Mouse (Mus musculus): ENCODE results near the gene Magi2.

Gene Magi2

DNA sequence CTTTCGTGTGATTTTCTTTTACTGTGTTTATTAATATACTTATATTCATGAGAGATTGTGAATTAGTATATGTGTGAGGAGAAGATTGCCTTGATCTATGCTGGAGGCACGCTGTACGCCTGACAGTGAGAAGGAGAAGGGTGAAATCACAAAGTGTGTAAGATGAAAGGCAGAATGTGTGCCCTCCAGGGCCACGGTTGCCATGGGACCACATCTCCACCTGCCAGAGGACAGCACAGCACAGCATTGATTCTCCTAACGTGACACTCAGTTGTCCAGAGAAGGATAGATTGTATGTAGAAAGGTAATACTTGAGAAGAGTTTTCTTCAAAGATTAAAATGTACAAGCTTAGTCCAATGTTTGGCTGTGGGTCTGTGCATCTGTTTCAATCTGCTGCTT, 847.3 kb downstream of the Magi2 start:
- no peak for DNase-seq (ENCODE audit: low read depth, low spot score)

DNA sequence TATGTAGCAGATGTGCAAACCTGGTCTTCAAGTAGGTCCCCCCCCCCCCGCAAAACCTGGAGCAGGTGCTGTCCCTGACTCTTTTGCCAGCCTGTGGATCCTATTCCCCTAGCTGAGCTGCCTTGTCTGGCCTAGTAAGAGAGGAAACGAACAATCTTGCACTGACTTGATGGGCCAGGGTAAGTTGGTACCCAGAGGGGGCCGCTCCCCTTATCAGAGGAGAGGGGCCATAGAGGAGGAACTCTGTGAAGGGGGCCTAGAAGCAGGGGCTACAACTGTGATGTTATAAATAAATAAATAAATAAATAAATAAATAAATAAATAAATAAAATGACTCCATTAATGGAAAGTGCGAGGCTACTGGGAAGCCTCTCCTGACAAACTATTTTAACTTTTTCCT, 848.0 kb downstream of the Magi2 start:
- DNase-seq (ENCODE audit: low read depth, low spot score) = no peak

DNA sequence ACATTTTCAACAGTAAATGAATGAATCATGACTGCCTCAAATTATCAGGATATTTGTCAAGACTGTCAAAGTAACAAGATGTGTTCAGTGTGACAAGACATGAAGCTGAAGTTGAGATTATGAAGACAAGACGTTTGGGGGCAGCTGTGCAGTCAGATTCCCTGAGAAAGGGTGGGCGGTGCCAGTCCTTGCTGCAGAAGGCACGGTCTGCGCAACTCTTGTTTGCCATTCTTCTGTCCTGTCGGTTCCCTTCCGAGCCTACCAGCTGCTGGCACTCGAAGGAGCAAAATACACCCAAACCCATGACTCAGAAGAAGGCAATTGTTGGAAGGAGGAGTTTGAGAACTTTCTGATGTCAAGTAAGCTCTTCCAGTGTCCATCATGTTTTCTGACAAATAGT, 852.1 kb downstream of the Magi2 start:
- no peak for DNase-seq (ENCODE audit: low read depth, low spot score)

DNA sequence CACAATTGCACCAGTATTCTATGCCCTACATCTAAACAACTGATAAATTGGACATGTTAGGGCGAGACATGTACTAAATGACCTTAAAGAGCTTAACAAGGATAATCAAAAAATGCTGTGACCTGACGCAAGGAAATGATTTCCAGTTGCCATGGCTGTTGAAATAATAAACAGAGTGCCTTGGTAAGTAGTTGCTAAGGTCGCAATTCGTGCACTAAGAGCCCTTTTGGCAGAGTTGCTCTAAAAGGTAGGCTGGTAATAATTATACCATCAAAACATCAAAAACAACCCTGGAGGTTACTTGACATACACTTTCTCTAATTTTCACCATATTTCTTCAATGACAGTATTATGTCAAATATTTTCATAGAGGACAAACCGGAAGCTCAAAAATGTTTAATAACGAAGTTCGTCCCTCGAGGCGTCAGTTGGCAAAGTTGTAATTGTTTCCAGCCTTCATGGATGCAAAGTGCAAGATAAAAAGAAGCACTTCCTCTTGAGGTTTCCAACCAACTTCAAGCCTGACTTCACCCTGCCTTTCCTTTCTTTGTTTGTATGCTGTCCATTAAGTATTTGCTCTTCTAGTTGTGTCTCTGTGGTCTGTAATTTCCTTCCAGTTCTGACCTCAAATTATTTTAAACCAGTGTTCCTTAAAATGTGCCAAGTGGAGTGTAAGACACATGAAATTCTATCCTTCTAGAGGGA, 853.9 kb downstream of the Magi2 start:
- no peak for DNase-seq (ENCODE audit: low read depth, low spot score)

DNA sequence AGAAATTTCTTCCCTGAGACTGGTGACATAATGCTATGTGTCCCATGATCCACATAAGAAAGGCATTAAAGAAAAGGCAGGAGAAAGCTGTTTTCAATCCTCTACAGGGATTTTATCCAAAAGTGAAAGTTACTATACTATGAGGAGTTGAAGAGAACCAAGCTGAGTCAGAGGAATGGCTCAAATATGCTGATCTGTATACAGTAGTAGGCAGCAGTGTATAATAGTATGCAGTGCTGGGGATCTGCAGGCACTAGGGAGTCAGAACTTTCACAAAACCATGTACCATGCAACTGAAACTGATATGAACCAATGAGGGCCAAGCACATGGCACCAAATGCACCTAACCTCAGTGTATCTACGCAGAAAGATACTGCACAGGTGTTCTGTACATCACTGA, 855.5 kb downstream of the Magi2 start:
- no peak for DNase-seq (ENCODE audit: low read depth, low spot score)

DNA sequence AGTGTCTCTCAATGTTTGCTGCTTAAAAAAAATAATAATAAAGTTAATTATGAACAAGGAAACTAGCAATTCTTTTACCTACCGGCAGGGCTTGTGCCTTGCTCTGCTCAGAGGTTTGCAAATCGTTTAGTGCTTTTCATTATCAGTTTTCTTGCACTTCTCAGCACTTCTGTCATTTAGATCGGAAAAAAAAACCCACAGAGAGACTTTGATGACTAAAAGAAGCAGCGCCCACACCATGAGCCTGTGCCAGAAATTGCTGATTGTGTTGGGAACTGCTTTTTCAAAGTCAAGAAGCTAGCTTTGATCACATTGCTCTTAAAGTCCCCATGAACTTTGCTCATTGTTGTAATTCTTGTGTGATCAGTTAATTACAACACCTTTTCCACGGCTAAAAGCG, 860.2 kb downstream of the Magi2 start:
- no peak for DNase-seq (ENCODE audit: low read depth, low spot score)

DNA sequence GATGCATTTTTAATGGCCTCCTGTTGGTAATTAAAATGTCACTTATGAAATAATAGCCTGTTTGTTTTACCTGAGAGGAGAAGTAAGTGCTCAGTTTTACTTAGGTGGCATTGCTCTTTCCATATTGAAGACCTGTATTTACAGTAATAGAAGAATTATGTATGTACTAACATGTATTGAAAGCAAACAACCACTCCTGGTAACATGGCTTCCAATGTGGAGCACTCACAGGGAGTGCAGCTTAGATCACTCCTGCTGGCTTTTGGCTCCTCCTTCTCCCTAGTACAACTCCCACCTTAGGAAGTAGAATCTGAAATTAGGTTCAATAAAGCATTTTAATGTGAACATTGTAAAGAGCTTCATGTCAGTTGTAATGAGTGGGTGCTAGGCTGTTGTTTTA, 877.0 kb downstream of the Magi2 start:
- no peak for DNase-seq (ENCODE audit: low read depth, low spot score)

DNA sequence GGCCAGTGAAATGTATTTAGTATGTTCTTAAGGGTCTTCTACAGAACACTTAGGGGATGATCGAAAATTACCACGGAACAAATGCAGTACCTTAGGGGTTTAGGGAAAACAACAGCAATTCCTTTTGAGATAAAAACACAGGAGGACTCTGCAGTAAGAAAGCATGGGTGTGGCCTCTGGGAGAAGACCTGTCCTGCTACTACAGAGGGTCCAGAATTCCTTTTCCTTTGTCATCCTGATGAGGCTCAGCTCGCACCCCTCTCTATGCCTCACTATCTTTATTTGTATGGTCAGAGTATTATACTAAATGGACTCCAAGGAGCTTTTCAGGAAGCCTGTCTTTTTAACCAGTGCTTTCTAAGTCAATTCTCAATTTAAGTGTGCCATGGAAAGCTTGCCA, 877.7 kb downstream of the Magi2 start:
- DNase-seq (ENCODE audit: low read depth, low spot score) = no peak

DNA sequence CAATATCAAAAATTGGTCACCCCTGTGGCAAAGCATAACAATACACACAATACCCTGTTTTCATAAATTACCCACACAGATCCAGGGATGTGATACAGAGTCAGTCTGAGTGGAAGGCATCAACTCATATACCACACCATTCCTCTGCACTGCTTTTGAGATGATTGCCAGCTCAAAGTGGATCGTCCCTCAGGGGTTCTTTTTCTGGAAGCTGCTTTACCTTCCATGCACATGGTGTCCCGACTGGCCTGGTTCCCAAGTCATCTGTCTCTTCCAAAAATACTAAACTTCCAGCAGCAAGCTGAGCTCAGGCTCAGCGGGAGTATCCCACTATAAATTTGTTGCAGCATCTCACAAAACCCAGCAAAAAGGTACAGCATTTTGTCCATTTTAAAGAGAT, 882.7 kb downstream of the Magi2 start:
- no peak for DNase-seq (ENCODE audit: low read depth, low spot score)

DNA sequence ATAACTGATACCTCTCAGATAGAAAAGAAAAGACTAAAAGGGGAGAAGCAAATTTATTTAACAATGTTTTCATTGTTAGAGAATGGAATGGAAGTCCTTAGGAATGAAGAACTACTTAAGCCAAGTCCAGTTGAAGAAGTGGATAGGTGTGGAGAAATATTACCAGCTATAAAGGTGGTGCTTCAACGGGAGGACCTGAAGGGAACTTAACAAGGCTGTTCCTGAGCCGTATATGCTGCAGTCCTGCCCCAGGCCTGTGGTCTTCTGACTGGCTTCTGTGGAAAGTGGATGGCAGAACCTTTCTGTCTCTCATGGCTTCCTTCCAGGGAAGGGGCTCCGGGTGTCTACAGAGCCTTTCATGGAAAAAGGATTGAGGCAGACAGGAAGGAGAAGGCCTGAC, 890.3 kb downstream of the Magi2 start:
- no peak for DNase-seq (ENCODE audit: low read depth, low spot score)

DNA sequence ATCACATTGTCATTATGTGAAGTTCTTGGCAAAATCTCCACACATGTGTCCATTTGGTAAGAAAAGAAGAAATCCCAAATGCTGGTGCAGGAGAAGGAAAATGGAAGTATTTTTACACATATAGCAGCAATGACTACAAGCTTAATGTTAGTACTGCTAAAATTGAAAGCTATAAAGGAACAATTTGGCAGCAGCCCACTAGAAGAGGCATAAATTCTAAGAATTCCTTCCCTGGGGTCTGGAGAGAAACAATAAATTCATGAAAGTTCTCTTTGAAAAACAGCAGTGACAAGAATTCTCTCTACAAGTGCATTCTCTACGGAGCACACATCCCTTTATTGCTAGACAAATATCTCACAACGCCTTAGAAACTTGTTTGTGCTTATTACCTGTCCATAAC, 913.4 kb downstream of the Magi2 start:
- no peak for DNase-seq (ENCODE audit: low read depth, low spot score)

DNA sequence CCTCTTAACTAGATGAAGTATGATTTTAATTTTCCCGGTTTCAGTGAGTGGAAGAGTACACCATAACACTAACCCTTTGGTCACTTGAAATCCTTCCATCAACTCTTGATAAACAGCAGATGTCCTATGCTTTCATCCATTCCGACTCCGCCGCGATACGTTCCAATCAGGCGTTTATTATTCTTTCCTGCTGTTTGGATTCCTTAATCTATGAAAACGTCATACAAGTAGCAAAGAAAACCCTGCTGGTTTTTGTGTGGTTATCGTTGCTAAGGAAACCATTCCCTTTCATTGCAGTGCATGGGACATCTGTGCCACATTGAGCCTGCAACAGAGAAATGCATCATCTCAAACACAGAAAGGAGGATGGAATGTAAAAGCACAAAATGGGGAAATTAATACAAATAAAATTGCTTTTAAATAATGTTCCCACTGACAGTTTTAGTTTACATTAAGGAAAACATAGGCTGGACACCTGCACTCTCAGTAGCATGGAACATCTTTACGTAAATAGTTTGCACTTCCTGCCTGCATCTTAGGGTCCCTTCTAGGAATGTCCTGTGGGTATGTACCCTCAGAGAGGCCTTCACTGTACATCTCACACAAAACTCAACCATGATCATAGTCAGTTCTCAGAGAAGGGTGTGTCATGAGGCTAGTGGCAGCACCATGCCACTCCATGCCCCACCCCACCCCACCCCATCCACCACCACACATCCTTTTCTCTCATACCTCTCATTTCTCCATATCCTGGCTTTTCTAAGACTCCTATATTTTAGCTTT, 914.0 kb downstream of the Magi2 start:
- no peak for DNase-seq (ENCODE audit: low read depth, low spot score)

DNA sequence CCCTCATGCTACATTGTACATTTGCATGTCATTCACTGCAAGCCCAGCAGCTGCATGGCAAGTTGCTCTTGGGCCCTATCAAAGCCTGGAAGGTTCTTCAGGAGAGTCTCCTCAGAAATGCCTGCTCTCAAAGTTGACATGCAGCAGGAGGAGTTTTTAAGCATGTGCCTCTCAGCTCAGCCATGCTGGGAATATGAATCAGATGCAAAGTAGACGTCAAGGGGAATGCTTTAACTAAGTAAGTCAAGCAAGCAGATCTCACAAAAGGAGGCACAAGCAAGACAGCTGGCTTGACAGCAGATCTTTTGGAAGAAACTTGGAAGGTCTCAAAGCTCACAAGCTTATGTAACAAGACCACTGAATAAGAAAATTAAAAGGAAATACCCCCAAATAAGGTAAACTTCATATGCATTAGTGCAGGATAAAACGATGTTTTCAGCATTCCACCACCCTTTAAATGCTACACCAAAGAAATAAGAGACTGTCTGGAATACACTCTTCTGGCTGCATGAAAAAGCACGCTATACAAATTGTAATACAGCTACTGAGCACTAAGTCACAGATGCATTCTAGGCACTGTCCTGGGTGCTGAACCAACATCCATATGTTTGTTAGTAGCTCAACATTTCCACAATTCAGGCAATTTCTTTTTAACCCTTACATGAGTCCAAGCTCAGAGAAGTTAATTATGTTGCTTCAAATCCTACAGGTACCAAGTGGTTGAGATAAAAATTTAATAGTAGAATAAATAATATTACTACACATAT, 926.7 kb downstream of the Magi2 start:
- DNase-seq (ENCODE audit: low read depth, low spot score) = no peak

DNA sequence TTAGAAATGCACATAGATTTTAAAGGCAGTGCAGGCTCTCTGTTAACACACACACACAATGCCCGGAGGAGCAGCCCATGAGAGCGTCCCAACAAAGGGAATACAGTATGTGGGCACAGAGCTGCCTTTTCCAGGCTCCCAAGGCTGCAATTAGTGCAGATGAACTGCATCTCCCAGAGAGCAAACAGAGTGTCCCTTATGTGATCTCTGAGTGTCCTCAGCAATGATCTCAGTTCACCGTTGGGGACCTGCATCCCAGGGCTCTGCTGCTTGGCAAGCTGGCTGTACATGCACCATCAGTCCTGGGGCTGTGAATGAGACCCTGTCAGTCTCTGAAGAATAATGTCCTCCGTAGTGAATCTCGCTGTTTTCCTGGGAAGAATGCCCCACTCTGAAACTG, 969.9 kb downstream of the Magi2 start:
- no peak for DNase-seq (ENCODE audit: low read depth, low spot score)

DNA sequence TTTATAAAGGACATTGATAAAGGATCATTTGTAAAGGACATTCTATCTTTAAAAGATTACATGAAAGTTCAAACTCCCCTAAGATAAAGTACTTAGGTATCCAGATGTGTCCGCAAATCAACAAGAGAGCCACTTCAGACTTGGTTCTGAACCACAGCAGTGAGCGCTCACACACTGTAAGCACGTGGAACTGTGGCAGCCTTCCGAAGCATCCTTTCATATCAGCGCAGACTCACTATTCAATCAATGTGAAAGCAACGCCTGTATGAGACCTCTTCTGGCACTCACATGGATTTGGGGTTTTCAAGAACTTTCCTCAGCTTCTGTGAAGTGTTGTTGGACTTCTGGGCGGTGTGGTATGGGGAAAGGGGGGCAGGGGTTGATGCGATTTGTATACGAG, 970.6 kb downstream of the Magi2 start:
- no peak for DNase-seq (ENCODE audit: low read depth, low spot score)

DNA sequence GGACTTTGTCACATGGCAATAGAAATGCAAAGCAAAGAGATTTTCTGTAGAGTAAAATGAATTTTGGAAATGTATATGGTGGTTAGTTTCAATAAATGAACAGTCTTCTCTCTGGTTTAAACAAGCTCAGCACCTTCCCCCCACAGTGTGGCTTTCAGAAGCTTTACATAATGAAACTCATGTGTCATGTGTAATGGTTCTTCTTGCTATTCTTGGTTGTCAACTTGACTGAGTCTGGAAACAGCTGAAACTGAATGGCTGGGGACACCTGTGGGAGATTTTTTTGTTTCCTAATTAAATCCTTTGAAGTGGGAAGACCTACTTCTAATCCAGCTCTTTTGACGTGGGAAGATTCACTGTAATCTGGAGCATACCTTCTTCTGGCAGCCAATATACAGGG, 974.5 kb downstream of the Magi2 start:
- DNase-seq (ENCODE audit: low read depth, low spot score) = no peak

DNA sequence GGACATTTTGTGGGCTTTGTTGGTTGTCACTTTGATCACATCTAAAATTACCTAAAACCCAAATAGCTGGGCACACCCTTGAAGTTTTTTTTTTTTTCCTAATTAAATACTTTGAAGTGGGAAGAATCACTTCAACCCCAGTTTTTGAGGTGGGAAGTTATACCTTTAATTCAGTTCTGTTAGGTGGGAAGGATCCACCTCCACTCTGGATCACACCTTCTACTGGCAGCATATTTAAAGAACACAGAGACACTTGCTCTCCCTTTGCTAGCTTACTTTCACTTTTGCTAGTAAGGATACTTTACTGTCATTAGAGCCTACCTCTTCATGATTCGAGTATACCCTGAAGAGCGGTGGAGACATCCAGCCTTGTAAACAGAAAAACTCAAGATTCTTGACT, 981.3 kb downstream of the Magi2 start:
- DNase-seq (ENCODE audit: low read depth, low spot score) = no peak

DNA sequence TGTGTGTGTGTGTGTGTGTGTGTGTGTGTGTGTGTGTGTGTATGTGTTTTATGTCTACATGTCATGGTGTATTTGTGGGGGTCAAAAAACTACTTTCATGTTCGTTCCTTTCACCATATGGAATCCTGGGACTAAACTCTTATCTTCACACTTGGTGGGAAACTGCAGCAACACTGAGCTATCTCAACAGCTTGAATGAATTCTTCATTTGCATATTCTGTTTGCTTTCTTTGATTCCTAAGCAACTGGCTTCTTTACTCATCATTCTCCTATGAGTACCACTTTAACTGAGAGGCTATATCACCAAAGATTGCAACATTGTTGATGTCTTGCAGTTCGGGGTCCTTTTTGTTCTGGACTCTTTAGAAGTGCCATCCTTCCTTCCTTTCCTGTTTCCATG, 986.5 kb downstream of the Magi2 start:
- DNase-seq (ENCODE audit: low read depth, low spot score) = no peak

DNA sequence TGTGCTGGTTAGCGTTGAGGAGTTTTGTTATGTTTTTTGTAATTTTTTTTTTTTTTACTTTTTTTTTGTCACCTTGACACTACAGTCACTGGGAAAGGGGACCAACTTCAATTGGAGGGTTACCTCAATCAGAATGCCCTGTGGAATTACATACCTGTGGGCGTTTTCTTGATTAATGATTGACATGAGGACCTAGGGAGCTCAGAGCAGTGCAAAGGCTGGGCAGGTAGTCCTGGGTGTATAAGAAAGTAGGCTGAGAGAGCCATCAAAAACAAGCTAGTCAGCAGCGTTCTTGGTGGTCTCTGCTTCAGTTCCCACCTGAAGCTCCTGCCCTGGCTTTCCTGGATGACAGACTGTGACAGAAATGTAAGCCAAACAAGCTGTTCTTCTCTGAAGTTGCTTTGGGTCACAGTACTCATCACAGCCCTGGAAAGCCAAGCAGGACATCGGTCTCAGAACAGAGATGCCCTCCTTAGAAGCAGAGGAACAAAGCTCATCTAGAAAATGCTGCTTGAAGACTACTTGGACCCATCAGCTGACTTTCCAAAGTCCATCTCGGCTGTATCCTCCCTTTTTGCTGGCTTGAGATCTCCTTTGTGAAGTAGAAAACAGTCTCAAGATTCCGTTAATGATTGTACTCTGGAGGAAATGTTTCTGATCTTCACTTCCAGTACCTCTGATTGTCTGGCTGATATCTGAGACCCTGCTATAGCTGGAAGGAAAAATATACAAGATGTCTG, 999.8 kb downstream of the Magi2 start:
- DNase-seq (ENCODE audit: low read depth, low spot score) = no peak

DNA sequence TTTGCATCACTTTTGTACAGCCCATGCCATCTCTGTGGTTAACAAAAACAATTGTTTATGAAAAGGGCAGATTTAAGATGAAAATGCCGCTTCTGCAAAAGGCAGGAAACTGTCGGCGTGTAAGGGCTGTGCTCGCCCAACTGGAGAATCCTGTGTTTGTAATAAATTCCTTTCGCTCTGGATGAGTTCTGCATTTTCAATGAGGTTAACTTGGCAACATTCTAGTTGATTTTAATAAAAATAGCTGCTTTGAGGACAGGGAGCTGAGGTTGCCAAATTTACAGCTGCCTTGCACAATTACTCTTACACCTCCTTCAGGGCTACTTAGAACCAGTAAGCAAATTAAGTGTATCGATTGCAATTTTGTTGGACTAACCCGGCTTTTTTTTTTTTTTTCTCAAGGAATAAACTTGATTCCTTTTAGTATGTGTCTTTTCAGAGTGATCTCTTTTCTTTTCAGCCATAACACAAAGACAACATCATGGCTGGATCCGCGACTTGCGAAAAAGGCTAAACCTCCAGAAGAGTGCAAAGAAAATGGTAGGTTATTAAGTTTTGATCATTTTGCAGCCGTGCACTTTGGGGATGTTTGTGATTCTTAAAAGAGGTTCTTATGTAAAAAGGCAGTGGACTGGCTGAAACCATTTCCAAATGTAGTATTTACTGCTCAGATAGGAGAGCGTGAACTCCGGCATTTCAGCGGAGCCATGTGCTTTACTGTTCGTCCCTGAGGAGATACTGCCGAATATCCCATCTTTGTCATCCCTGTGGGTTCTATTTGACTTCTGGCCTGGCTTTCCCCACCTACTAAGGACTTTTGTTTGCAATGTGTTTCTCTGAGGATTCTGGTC, 1001.3 kb downstream of the Magi2 start:
- DNase-seq (ENCODE audit: low read depth, low spot score) = no peak

DNA sequence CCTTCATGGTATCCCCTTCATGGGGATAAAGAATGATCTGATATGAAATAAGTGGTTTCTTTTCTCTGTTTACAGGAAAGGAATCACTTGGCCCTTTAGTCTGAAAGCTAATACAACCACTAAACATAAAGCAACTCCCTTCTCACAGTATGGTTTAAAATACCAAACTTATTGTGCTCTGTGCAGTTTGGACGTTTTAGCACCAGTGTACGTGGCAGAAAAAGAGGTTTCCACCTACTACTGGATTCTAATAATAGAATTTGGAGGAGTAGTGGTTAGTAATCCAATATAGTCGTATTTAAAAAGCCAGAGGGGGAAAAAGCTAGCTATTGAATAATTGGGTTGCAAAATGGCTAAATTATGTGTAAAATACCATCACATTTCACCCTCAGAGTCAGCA, 1005.1 kb downstream of the Magi2 start:
- DNase-seq (ENCODE audit: low read depth, low spot score) = no peak

Measured in A20 (cell line).